Mouse (Mus musculus): Measurements from ENCODE around the gene Dgkq.

GRCm38 (mm10) chr5:108718051-108718450 is 48.6 kb upstream of the Dgkq start:
- TF ChIP-seq CTCF (IDR thresholded peaks at IDR 0.05; ENCODE audit: extremely low read depth, insufficient read depth, low read length) (no peak), POLR2A (IDR thresholded peaks at IDR 0.05; ENCODE audit: extremely low read depth, insufficient read depth, low read length) (no peak)

Measured in cortical plate, adult 2 months (tissue).